9 mouse cellular contexts compared by ENCODE assay signal in the genomic region with DNA sequence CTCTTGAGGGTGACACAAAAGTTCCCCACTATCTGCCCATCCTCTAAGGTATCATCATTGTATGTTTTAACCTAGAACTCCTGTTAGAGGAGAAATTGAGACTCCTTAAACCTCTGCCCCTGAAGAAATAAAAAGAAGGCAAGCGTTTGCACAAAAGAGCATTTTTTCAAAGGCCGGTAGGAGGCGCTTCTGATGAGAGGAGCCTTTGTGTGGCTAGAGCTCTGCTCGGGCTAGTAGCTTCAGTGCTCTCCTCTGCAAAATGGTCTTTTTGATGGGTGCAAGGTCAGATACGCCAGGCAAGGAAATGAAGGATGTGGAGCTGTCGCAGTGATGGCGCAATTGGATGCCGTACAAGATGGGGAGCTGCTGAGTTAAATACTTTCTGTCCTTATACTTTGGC.
DNase-seq lines count a peak whose midpoint lies in the region; ATAC-seq and TF ChIP-seq lines count a peak whose summit lies in the region.
"Had no signal": no experiment of that assay in that cellular context is flagged by ENCODE, and none has a peak within 500 bp of the region (broad histone marks: within the 10 kb centered on the region; RNA-seq: fewer than 3 reads in every experiment).

No protein-coding gene starts in this region.

- DNase-seq in forebrain, postnatal 0 days, result peak; percentile 74
- peak; percentile 32 for DNase-seq in midbrain, embryonic 10.5 days (ENCODE audit: low spot score)
- DNase-seq in frontal cortex, postnatal 25 days (ENCODE audit: low spot score in 2 of 2), result peak; percentile 13 to 18
- DNase-seq in midbrain, postnatal 0 days (ENCODE audit: low spot score), result peak; percentile 69
- DNase-seq in ovary, postnatal 14 days (ENCODE audit: low spot score), result no peak

- no peak overlapping the region for H3K9ac ChIP-seq in forebrain, postnatal 0 days
- H3K9ac ChIP-seq in forebrain, embryonic 12.5 days, result no peak overlapping the region
- no peak overlapping the region for H3K9ac ChIP-seq in midbrain, embryonic 13.5 days (replicated peaks)
- H3K9ac ChIP-seq in midbrain, postnatal 0 days (replicated peaks; ENCODE audit: low read length, poor library complexity, severe bottlenecking), result no peak overlapping the region

- no peak overlapping the region for H3K27ac ChIP-seq in forebrain, postnatal 0 days (ENCODE audit: low read depth, low read length)
- no peak overlapping the region for H3K27ac ChIP-seq in forebrain, embryonic 12.5 days
- no peak overlapping the region for H3K27ac ChIP-seq in midbrain, embryonic 10.5 days (replicated peaks)
- H3K27ac ChIP-seq in midbrain, embryonic 13.5 days, result no peak overlapping the region
- H3K27ac ChIP-seq in midbrain, postnatal 0 days (ENCODE audit: low read depth, low read length), result no peak overlapping the region

- no peak overlapping the region for H3K4me3 ChIP-seq in forebrain, postnatal 0 days (ENCODE audit: low read depth, low read length)
- H3K4me3 ChIP-seq in forebrain, embryonic 12.5 days (replicated peaks), result no peak overlapping the region
- no peak overlapping the region for H3K4me3 ChIP-seq in midbrain, embryonic 10.5 days
- H3K4me3 ChIP-seq in midbrain, embryonic 13.5 days (replicated peaks), result no peak overlapping the region
- no peak overlapping the region for H3K4me3 ChIP-seq in midbrain, postnatal 0 days (ENCODE audit: low read depth, low read length)
- H3K4me3 ChIP-seq: erythroblast, embryonic 14.5 days had no signal

- no peak for ATAC-seq in forebrain, postnatal 0 days
- no peak for ATAC-seq in forebrain, embryonic 12.5 days (ENCODE audit: low FRiP score)
- ATAC-seq in midbrain, embryonic 13.5 days, result no peak
- no peak for ATAC-seq in midbrain, postnatal 0 days (ENCODE audit: low FRiP score)
- no peak for ATAC-seq in monocyte, adult 5-6 weeks (replicated peaks; ENCODE audit: insufficient number of reproducible peaks, low FRiP score, low TSS enrichment, poor library complexity, severe bottlenecking)

- H3K36me3 ChIP-seq in forebrain, postnatal 0 days (ENCODE audit: insufficient read depth), result no peaks in the 10 kb centered on the region
- H3K36me3 ChIP-seq in forebrain, embryonic 12.5 days (replicated peaks), result no peaks in the 10 kb centered on the region
- no peaks in the 10 kb centered on the region for H3K36me3 ChIP-seq in midbrain, embryonic 10.5 days
- H3K36me3 ChIP-seq in midbrain, embryonic 13.5 days, result no peaks in the 10 kb centered on the region
- no peaks in the 10 kb centered on the region for H3K36me3 ChIP-seq in midbrain, postnatal 0 days (ENCODE audit: insufficient read depth, low read length)

- peak; percentile 63 for TF ChIP-seq CTCF in forebrain, postnatal 0 days (IDR thresholded peaks at IDR 0.05; ENCODE audit: low read depth)
- TF ChIP-seq CTCF in midbrain, postnatal 0 days (IDR thresholded peaks at IDR 0.05), result peak; percentile 66

- no peaks in the 10 kb centered on the region for H3K9me3 ChIP-seq in forebrain, postnatal 0 days (ENCODE audit: low read length)
- no peaks in the 10 kb centered on the region for H3K9me3 ChIP-seq in forebrain, embryonic 12.5 days
- H3K9me3 ChIP-seq in midbrain, embryonic 10.5 days (replicated peaks), result no peaks in the 10 kb centered on the region
- H3K9me3 ChIP-seq in midbrain, embryonic 13.5 days, result no peaks in the 10 kb centered on the region
- no peaks in the 10 kb centered on the region for H3K9me3 ChIP-seq in midbrain, postnatal 0 days (ENCODE audit: low read length)

- H3K27me3 ChIP-seq in forebrain, postnatal 0 days (ENCODE audit: insufficient read depth, low read length), result no peaks in the 10 kb centered on the region
- no peaks in the 10 kb centered on the region for H3K27me3 ChIP-seq in forebrain, embryonic 12.5 days
- H3K27me3 ChIP-seq in midbrain, embryonic 10.5 days (ENCODE audit: low read depth, poor library complexity, severe bottlenecking), result no peaks in the 10 kb centered on the region
- H3K27me3 ChIP-seq in midbrain, embryonic 13.5 days, result no peaks in the 10 kb centered on the region
- H3K27me3 ChIP-seq in midbrain, postnatal 0 days (ENCODE audit: insufficient read depth, low read length), result no peaks in the 10 kb centered on the region

- 20% methylated on average over 8 of the region's 8 CpGs for WGBS in forebrain, postnatal 0 days
- WGBS in forebrain, embryonic 12.5 days, result 21% methylated on average over 8 of the region's 8 CpGs
- 22% methylated on average over 8 of the region's 8 CpGs for WGBS in midbrain, embryonic 10.5 days
- 20% methylated on average over 8 of the region's 8 CpGs for whole genome bisulfite sequencing in midbrain, embryonic 13.5 days
- WGBS in midbrain, postnatal 0 days, result 27% methylated on average over 8 of the region's 8 CpGs

- H3K4me2 ChIP-seq in forebrain, postnatal 0 days (ENCODE audit: low read depth), result no peak overlapping the region
- no peak overlapping the region for H3K4me2 ChIP-seq in forebrain, embryonic 12.5 days
- no peak overlapping the region for H3K4me2 ChIP-seq in midbrain, embryonic 13.5 days (replicated peaks)
- H3K4me2 ChIP-seq in midbrain, postnatal 0 days (ENCODE audit: low read depth, low read length, poor library complexity, severe bottlenecking), result no peak overlapping the region

- H3K4me1 ChIP-seq in forebrain, postnatal 0 days (ENCODE audit: insufficient read depth), result no peaks in the 10 kb centered on the region
- H3K4me1 ChIP-seq in forebrain, embryonic 12.5 days, result no peaks in the 10 kb centered on the region
- no peaks in the 10 kb centered on the region for H3K4me1 ChIP-seq in midbrain, embryonic 10.5 days
- H3K4me1 ChIP-seq in midbrain, embryonic 13.5 days (replicated peaks), result peaks cover 5% of the 10 kb centered on the region; the same call in 1 of the 2 replicates
- no peaks in the 10 kb centered on the region for H3K4me1 ChIP-seq in midbrain, postnatal 0 days (ENCODE audit: insufficient read depth, low read length)
